ENCODE assay signal across 8 mouse cellular contexts in genomic region chr1:152400556-152401540, GRCm38 (mm10). TPM values are rescaled to one million over a fixed set of nuclear protein-coding genes. Genes with fewer than 3 reads are reported as not detected.
DNase-seq lines count a peak whose midpoint lies in the region; ATAC-seq and TF ChIP-seq lines count a peak whose summit lies in the region.
"Had no signal": no experiment of that assay in that cellular context is flagged by ENCODE, and none has a peak within 500 bp of the region (broad histone marks: within the 10 kb centered on the region; RNA-seq: fewer than 3 reads in every experiment).

No protein-coding gene starts in this region.

- H3K4me1 ChIP-seq in E14TG2a.4 (replicated peaks; ENCODE audit: low read depth, low read length): peaks cover 6% of the 10 kb centered on the region
- H3K4me1 ChIP-seq in forebrain, postnatal 0 days (ENCODE audit: insufficient read depth): peaks cover 7% of the 10 kb centered on the region; the same call in 1 of the 2 replicates
- H3K4me1 ChIP-seq in neural tube, embryonic 11.5 days (ENCODE audit: control insufficient read depth, insufficient read depth, low read length): peaks cover 6% of the 10 kb centered on the region; the same call in 1 of the 2 replicates

- H3K9me3 ChIP-seq in E14TG2a.4 (ENCODE audit: low read length): peaks cover 6% of the 10 kb centered on the region
- H3K9me3 ChIP-seq in forebrain, postnatal 0 days (ENCODE audit: low read length): no peaks in the 10 kb centered on the region
- H3K9me3 ChIP-seq in neural tube, embryonic 11.5 days (ENCODE audit: control insufficient read depth, low read length): no peaks in the 10 kb centered on the region

- H3K27me3 ChIP-seq in E14TG2a.4 (ENCODE audit: insufficient read depth, low read length): peaks cover 50% of the 10 kb centered on the region
- H3K27me3 ChIP-seq in forebrain, postnatal 0 days (ENCODE audit: insufficient read depth, low read length): no peaks in the 10 kb centered on the region; the same call in none of the 2 replicates
- peaks cover 2% of the 10 kb centered on the region; the same call in 1 of the 2 replicates for H3K27me3 ChIP-seq in neural tube, embryonic 11.5 days (ENCODE audit: control insufficient read depth, insufficient read depth, low read length)

- no peaks in the 10 kb centered on the region for H3K36me3 ChIP-seq in E14TG2a.4 (ENCODE audit: insufficient read depth, low read length)
- H3K36me3 ChIP-seq in forebrain, postnatal 0 days (ENCODE audit: insufficient read depth): no peaks in the 10 kb centered on the region
- no peaks in the 10 kb centered on the region for H3K36me3 ChIP-seq in neural tube, embryonic 11.5 days (ENCODE audit: control insufficient read depth, insufficient read depth, low read length)

- H3K27ac ChIP-seq in forebrain, postnatal 0 days (ENCODE audit: low read depth, low read length): no peak overlapping the region
- H3K27ac ChIP-seq in neural tube, embryonic 11.5 days (ENCODE audit: low read depth, low read length): no peak overlapping the region

- peak overlapping the region; percentile 58 for H3K9ac ChIP-seq in forebrain, postnatal 0 days
- peak overlapping the region; percentile 76 for H3K9ac ChIP-seq in neural tube, embryonic 11.5 days (ENCODE audit: low read length)

- peak overlapping the region; percentile 88 for H3K4me2 ChIP-seq in forebrain, postnatal 0 days (ENCODE audit: low read depth)
- peak overlapping the region; percentile 85 for H3K4me2 ChIP-seq in neural tube, embryonic 11.5 days (ENCODE audit: low read depth)

- TF ChIP-seq CTCF in E14TG2a.4 (conservative IDR thresholded peaks at IDR 0.05; ENCODE audit: low read length): no peak
- TF ChIP-seq CTCF in forebrain, postnatal 0 days (IDR thresholded peaks at IDR 0.05; ENCODE audit: low read depth): no peak

- DNase-seq in A20 (ENCODE audit: low read depth, low spot score): peak; percentile 14
- DNase-seq in forebrain, postnatal 0 days: peak; percentile 48
- DNase-seq in kidney, postnatal 10 days: peak; percentile 25
- DNase-seq in neural tube, embryonic 11.5 days (ENCODE audit: low spot score): no peak
- DNase-seq in spleen, adult 18-20 months: no peak

- ATAC-seq in forebrain, postnatal 0 days: peak; percentile 66
- no peak for ATAC-seq in neural tube, embryonic 11.5 days (ENCODE audit: insufficient read depth, low FRiP score, low TSS enrichment)
- ATAC-seq in inflammation-experienced regulatory T-cells, adult 6 months: no peak

- WGBS in forebrain, postnatal 0 days: 9% methylated on average over 14 of the region's 14 CpGs
- WGBS in neural tube, embryonic 11.5 days: 28% methylated on average over 14 of the region's 14 CpGs

- peak overlapping the region; percentile 81 for H3K4me3 ChIP-seq in E14TG2a.4 (replicated peaks; ENCODE audit: low read length)
- H3K4me3 ChIP-seq in forebrain, postnatal 0 days (ENCODE audit: low read depth, low read length): peak overlapping the region; percentile 62
- H3K4me3 ChIP-seq in neural tube, embryonic 11.5 days (ENCODE audit: low read depth, low read length): peak overlapping the region; percentile 66
- H3K4me3 ChIP-seq: myocyte had no signal

RNA-seq across cellular contexts. Expression of gene Colgalt2, which starts 1.2 kb away (rescaled TPM):
- 6.4 and 7.0 TPM in 2 replicates for total RNA-seq in forebrain, postnatal 0 days (2014; rRNA removed)
- polyA plus RNA-seq in forebrain, postnatal 0 days (2015; fragmentation: Nextera tagmentation; extraction: Ambion mirVana): 3.2 and 3.7 TPM in 2 replicates
- polyA plus RNA-seq in neural tube, embryonic 11.5 days (2014; fragmentation: Nextera tagmentation; extraction: Ambion mirVana): 3.7 and 4.0 TPM in 2 replicates
- not detected for polyA plus RNA-seq in inflammation-experienced regulatory T-cells, adult 6 months (2017; shearing (Covaris generic))
- polyA plus RNA-seq: myocyte had no signal

RNA-seq across cellular contexts. Expression of gene Tsen15, which starts 14.4 kb away (rescaled TPM):
- 28.5 and 39.3 TPM in 2 replicates for total RNA-seq in forebrain, postnatal 0 days (2014; rRNA removed)
- 34.9 and 39.4 TPM in 2 replicates for polyA plus RNA-seq in forebrain, postnatal 0 days (2015; fragmentation: Nextera tagmentation; extraction: Ambion mirVana)
- polyA plus RNA-seq in neural tube, embryonic 11.5 days (2014; fragmentation: Nextera tagmentation; extraction: Ambion mirVana): 57.4 and 62.8 TPM in 2 replicates
- polyA plus RNA-seq in inflammation-experienced regulatory T-cells, adult 6 months (2017; shearing (Covaris generic)): 10 to 100 TPM; 14.8 to 17.5 (median 15.4) TPM

Comparison
In these comparisons a context has a peak if more than half of its experiments do, and no peak if none do; other contexts are left out.
1. DNase-seq: peak in A20 (single experiment), forebrain, postnatal 0 days (single experiment) and kidney, postnatal 10 days (single experiment); none in neural tube, embryonic 11.5 days (single experiment) and spleen, adult 18-20 months (0 of 2).
2. Peak in every context shown above with its lines, with median percentiles within 50 percentile points of each other: H3K4me3 ChIP-seq.